Mouse (Mus musculus): ENCODE measurements around the gene Mex3b.

Gene Mex3b

GRCm38 (mm10) chr7:82867271-82868121 lies at the start of gene Mex3b:
Gene Mex3b (plus strand): TSS chr7:82867333.
- DNase-seq (ENCODE audit: inconsistent ontology term) = peak; percentile 82

DNA sequence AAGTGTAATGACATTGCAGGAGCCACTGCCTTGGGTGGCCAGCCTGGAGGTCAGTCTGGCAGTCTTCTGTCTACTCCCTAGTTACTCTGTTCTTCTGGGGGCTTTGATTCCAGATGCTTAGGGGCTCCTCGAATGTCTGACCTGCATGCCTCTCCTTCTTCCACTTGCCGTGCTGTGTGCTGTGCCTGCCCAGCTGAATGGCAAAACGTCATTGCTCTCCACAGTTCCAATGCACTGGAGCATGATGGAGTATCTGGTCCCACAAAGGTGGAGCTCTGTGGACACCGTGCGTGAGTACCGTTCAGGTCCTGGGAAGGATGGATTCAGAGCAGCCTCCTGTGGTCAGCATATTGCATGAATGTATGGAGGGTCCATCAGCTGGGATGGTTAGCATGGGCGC lies 47.6 kb upstream of the Mex3b start:
- no peak for DNase-seq (ENCODE audit: inconsistent ontology term)

DNA sequence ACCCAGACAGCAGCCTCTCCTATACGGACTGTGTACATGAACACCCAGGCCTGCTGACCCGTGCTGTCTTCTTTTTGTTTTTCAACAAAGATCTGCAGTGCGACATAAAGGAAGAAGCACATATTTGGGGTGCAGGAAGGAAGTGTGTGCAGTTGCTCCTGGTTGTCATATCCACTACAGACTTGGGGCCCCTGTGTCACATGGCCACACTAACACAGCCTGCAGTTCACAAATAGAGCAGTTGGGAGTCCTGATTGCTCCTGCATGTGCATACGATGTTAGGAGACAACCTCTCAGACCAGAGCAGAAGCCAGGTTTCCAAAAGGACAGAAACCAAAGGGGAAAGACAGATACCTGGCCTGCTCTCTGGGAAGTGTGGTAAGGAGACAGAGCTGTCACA lies 46.5 kb upstream of the Mex3b start:
- no peak for DNase-seq (ENCODE audit: inconsistent ontology term)

DNA sequence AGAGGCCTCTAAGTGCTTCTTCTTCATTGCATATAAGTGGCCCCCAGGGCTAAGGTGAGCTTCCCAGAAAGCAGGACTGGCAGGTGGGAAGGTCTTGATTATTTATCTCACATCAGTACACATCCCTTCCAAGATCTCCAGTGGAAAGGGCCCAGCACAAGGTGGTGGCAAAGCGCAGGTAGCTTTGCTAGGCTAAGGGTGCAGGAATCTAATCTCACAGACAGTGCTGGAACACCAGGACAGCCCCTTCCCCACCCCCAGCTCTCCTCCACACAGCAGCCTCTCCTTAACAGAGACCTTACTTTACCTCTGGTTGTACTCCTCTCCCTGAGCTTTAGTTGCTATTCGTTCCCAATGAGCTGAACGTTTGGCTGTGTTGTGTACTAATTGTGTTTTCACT lies 45.6 kb upstream of the Mex3b start:
- no peak for DNase-seq (ENCODE audit: inconsistent ontology term)

- peak; percentile 80 for DNase-seq (ENCODE audit: inconsistent ontology term)
Measured at GRCm38 (mm10) chr7:82822528-82822927, 44.6 kb upstream of the Mex3b start.

DNA sequence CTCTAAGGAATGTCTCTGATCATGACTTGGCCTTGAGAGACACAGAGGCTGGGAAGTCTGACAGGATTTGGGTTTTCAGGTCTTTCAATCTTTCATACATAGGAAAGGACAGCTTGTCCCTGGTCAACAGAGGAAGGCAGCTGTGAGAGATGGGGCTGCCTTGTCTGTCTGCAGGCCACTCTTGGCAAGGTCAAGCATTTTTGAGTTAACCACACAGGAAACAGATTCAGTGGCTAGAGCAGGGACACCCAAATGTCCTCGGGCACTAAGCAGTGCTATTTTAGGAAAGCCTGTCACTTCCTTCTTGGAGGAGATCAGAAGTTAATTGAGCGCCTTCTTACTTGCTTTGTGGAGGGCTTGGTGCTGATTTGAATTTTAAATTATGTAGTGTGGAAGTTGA lies 38.9 kb upstream of the Mex3b start:
- DNase-seq (ENCODE audit: inconsistent ontology term) = peak; percentile 71

DNA sequence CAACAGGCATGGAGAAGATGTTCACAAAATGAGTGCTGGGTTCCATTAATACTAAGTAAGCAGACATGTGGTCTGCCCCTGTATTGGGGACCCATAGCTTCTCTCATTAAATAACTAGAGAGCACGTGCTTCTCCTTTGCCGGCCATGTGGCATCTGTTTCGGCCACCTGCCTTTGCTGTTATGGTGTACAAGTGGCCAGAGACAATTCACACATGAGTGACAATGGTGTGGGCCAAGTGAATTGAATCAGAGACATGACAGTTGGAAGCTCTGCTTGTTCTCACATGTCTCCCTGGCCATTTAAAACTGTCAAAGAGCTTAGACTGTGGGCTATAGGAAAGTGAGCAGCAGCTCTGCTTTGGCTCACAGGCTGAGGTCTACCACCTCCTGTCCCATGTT lies 37.6 kb upstream of the Mex3b start:
- DNase-seq (ENCODE audit: inconsistent ontology term) = no peak

DNA sequence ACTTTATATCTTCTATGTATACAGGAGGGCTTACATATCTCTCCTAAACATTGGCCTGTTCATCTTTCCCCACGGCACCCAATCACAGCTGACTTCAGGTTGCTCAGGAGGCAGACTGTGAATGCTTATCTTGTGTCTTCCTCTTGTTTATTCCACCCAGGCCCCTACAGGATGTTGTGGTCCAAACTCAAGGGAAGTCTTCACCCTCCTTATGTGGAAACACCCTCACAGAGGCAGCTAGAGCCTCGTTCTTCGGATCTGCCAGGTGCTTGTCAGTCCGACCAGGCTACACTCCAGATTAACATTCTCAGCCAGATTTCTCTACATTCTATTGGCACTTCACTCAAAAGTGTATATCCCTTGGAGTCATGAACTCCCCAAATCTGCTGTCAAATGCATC lies 32.7 kb upstream of the Mex3b start:
- DNase-seq (ENCODE audit: inconsistent ontology term) = no peak

- no peak for DNase-seq (ENCODE audit: inconsistent ontology term)
Measured at GRCm38 (mm10) chr7:82838414-82838813, 28.7 kb upstream of the Mex3b start.

GRCm38 (mm10) chr7:82838965-82839675 lies 28.0 kb upstream of the Mex3b start:
- DNase-seq (ENCODE audit: inconsistent ontology term) = peak; percentile 32

GRCm38 (mm10) chr7:82842222-82842920 lies 24.8 kb upstream of the Mex3b start:
- no peak for DNase-seq (ENCODE audit: inconsistent ontology term)

DNA sequence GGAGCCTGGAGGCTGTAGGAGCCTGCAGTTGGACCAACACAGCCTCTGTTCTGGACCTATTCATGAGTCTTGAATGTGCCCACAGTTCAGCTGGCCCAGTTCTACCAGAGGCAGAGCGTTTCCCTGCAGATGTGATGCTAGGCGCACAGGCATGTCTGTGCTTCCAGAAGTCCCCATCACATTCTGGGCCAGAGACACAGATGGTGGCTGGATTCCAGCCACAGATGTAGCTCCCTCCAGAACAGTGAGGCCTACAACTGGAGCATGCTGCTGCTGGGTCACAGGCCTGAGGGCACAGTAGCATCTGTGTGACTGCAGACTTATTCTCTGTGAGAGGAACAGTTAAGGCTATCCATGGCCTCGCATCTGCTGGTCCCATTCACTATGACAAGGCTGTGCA lies 16.4 kb upstream of the Mex3b start:
- DNase-seq (ENCODE audit: inconsistent ontology term) = no peak

DNA sequence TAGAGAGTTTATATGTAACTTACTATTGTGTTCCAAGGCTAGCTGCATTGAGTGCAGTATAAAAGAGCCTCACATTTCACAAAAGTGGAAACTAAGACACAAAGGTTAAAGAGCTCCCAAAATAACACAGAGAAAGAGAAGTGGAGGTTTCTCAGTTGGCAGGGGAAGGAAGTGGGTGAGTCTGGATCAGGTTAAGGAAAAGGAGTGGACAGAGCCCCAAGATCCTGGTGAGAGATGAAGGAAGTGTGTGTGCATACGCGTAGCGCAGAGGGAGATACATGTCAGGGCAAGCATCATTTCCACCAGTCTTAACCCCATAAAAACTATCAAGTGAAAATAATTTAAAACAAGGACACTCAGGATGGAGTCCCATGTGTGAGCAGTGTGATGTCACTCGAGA lies 15.5 kb upstream of the Mex3b start:
- DNase-seq (ENCODE audit: inconsistent ontology term) = no peak

- peak; percentile 75 for DNase-seq (ENCODE audit: inconsistent ontology term)
Measured at GRCm38 (mm10) chr7:82854195-82854766, 12.9 kb upstream of the Mex3b start.

GRCm38 (mm10) chr7:82858611-82859010 lies 8.5 kb upstream of the Mex3b start:
- DNase-seq (ENCODE audit: inconsistent ontology term) = peak; percentile 56

- DNase-seq (ENCODE audit: inconsistent ontology term) = no peak
Measured at GRCm38 (mm10) chr7:82860626-82861025, 6.5 kb upstream of the Mex3b start.

DNA sequence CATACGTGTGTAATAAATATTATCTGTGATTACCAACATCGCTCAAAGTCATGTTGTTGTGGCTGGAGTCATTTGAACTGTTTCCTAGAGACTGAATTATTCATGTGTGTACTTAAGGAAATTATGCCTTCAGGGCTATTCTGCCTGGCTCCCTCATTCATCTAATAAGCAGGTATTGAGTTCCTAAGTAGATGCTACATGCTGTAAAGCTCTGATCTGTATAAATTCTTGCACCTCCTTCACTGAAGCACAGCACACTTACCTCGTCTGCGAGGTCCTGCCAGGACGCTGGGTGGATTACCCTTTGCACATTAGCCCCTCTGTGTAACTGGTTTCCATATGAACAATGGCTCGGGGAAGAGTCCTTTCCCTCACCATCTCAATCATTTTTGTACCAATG lies 3.8 kb upstream of the Mex3b start:
- DNase-seq (ENCODE audit: inconsistent ontology term) = no peak

DNA sequence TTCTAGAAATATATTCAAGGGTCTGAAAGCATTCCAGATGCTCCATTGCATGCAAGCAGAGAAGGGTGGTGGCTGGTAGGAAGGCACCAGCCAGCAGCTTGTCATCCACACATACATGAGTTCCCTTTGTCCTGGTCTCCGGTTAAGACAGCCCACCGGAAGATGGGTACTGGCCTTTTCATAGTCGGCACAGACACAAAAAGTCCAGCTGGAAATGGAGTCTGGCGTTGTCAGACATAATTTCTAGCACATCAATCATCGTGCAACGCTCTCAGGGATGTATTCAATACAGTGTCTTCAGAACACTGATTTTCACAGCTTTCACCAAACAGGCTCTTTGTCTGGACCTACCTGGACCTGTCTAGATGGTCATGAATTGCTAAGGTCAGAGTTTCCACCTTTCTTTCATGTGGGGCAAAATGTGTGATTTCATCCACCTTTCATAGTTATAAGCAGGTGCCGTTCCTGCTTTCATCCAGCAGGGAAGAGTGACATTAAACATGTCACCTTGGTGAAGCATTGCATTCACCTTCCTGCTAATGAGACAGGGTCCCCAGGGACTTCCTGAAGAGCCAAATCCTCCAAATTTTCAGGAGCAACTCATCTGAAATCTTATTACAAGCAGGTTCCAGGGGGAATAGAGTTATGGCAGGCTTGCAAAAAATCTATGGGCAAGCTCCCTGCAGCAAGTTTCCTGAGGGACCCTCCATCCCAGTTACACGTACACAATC lies 2.7 kb upstream of the Mex3b start:
- DNase-seq (ENCODE audit: inconsistent ontology term) = no peak

- DNase-seq (ENCODE audit: inconsistent ontology term) = no peak
Measured at GRCm38 (mm10) chr7:82864991-82865771, 2.0 kb upstream of the Mex3b start.

- DNase-seq (ENCODE audit: inconsistent ontology term) = peak; percentile 100
Measured at GRCm38 (mm10) chr7:82865834-82866485, 1.2 kb upstream of the Mex3b start.

Data from Muller cell, postnatal 12 days (primary cell).